Mouse (Mus musculus) stomach, embryonic 14.5 days (tissue): ENCODE data around the gene Nhlrc2. TPM values are rescaled to one million over a fixed set of nuclear protein-coding genes. Genes with fewer than 3 reads are reported as not detected.

ENCODE experiments used
- ATAC-seq: fragments of 200-750 bp; cut with Nextera tagmentation; 2 replicates; pipeline ENCODE4 v1.8.0; 2017; ENCODE audit warnings: low read depth, moderate TSS enrichment; ENCODE audit not compliant: insufficient number of reproducible peaks, insufficient read depth, low FRiP score
- H3K27ac ChIP-seq: fragments of 300-500 bp; sonication (generic); 2 replicates; pipeline ENCODE4 v1.5.1; 2014; ENCODE audit warnings: mild to moderate bottlenecking, low read length, moderate library complexity, mixed read lengths
- H3K27me3 ChIP-seq: fragments of 300-500 bp; sonication (generic); 2 replicates; pipeline ENCODE4 v1.6.1; 2014; ENCODE audit warnings: low read length, control low read depth, mixed read lengths; ENCODE audit not compliant: control insufficient read depth, insufficient read depth
- H3K36me3 ChIP-seq: fragments of 300-500 bp; sonication (generic); 2 replicates; pipeline ENCODE4 v1.6.1; 2014; ENCODE audit warnings: mild to moderate bottlenecking, control low read depth, low read length, moderate library complexity, mixed read lengths; ENCODE audit not compliant: control insufficient read depth, insufficient read depth
- H3K4me1 ChIP-seq: fragments of 300-500 bp; sonication (generic); 2 replicates; pipeline ENCODE4 v1.6.1; 2014; ENCODE audit warnings: low read length, control low read depth, mixed read lengths; ENCODE audit not compliant: control insufficient read depth, insufficient read depth
- H3K4me2 ChIP-seq: fragments of 300-500 bp; sonication (generic); replicated peaks from 2 replicates; pipeline ENCODE4 v1.6.1; 2014; ENCODE audit warnings: low read depth, low read length, control low read depth
- H3K4me3 ChIP-seq: fragments of 300-500 bp; sonication (generic); 2 replicates; pipeline ENCODE4 v1.5.1; 2014; ENCODE audit warnings: low read depth, low read length, control low read depth
- H3K9ac ChIP-seq: fragments of 300-500 bp; sonication (generic); replicated peaks from 2 replicates; pipeline ENCODE4 v1.6.1; 2014; ENCODE audit warnings: low read depth, mild to moderate bottlenecking, control low read depth, low read length, moderate library complexity, mixed read lengths
- H3K9me3 ChIP-seq: fragments of 300-500 bp; sonication (generic); 2 replicates; pipeline ENCODE4 v1.6.1; 2016; ENCODE audit warnings: low read depth, low read length, control low read depth; ENCODE audit not compliant: control insufficient read depth
- WGBS: fragments of 180-500 bp; shearing (Covaris S2); extraction: QIAGEN DNeasy Blood & Tissue Kit; methylation state at CpG from one replicate; pipeline ENCODE4 v1.1.7; 2014; 5-methylcytosine and 5-hydroxymethylcytosine counted together
- polyA plus RNA-seq: library from polyadenylated mRNA; unstranded; fragments of >200 nt; fragmentation: Nextera tagmentation; extraction: Ambion mirVana; gene quantifications from 2 replicates; pipeline ENCODE4 v1.2.1, GENCODE M21; 2014

Gene Nhlrc2
- polyA plus RNA-seq, 1 experiment from 2014 or later, result 20.9 TPM

- H3K27me3 ChIP-seq, result no peaks in the 10 kb centered on the region
- H3K4me3 ChIP-seq, result peak overlapping the region; percentile 70
- peak overlapping the region; percentile 98 for H3K27ac ChIP-seq
- ATAC-seq, result peak; percentile 47; the same call in 1 of the 2 replicates
- peaks cover 13% of the 10 kb centered on the region for H3K4me1 ChIP-seq
- peaks cover 17% of the 10 kb centered on the region for H3K36me3 ChIP-seq
- H3K9me3 ChIP-seq, result no peaks in the 10 kb centered on the region
- WGBS, result 18% methylated on average over 18 of the region's 18 CpGs
- H3K4me2 ChIP-seq, result peak overlapping the region; percentile 58
- peak overlapping the region; percentile 96 for H3K9ac ChIP-seq
Observed at GRCm38 (mm10) chr19:56549033-56549680, 1.1 kb downstream of the Nhlrc2 start.

- 97% methylated on average over 3 of the region's 3 CpGs for WGBS
- Histone ChIP-seq H3K9me3 (no peaks in the 10 kb centered on the region), H3K4me3 (no peak overlapping the region), H3K4me2 (no peak overlapping the region), H3K27ac (no peak overlapping the region), H3K27me3 (no peaks in the 10 kb centered on the region), H3K36me3 (peaks cover 23% of the 10 kb centered on the region), H3K4me1 (peaks cover 11% of the 10 kb centered on the region; the same call in 1 of the 2 replicates), H3K9ac (no peak overlapping the region)
- ATAC-seq, result no peak
Observed at GRCm38 (mm10) chr19:56553177-56553576, 5.1 kb downstream of the Nhlrc2 start.

GRCm38 (mm10) chr19:56555972-56556371 lies 7.9 kb downstream of the Nhlrc2 start:
- Histone ChIP-seq H3K4me2 (no peak overlapping the region), H3K9me3 (no peaks in the 10 kb centered on the region), H3K9ac (no peak overlapping the region), H3K36me3 (peaks cover 30% of the 10 kb centered on the region), H3K4me3 (no peak overlapping the region), H3K27me3 (no peaks in the 10 kb centered on the region), H3K4me1 (0 out of 2 replicates have a peak, but pooled peaks cover 6% of the 10 kb centered on the region), H3K27ac (no peak overlapping the region)
- no peak for ATAC-seq
- 86% methylated on average over 5 of the region's 5 CpGs for WGBS

GRCm38 (mm10) chr19:56562433-56563138 lies 14.5 kb downstream of the Nhlrc2 start:
- no peak overlapping the region for H3K4me2 ChIP-seq
- peaks cover 9% of the 10 kb centered on the region for H3K36me3 ChIP-seq
- no peak overlapping the region for H3K9ac ChIP-seq
- 86% methylated on average over 9 of the region's 9 CpGs for WGBS
- H3K4me3 ChIP-seq, result no peak overlapping the region
- peaks cover 6% of the 10 kb centered on the region; the same call in 1 of the 2 replicates for H3K4me1 ChIP-seq
- no peak for ATAC-seq
- H3K27me3 ChIP-seq, result no peaks in the 10 kb centered on the region
- H3K9me3 ChIP-seq, result no peaks in the 10 kb centered on the region
- no peak overlapping the region for H3K27ac ChIP-seq

GRCm38 (mm10) chr19:56563469-56563868 lies 15.4 kb downstream of the Nhlrc2 start:
- Histone ChIP-seq H3K36me3 (peaks cover 3% of the 10 kb centered on the region), H3K4me2 (no peak overlapping the region), H3K4me1 (peaks cover 2% of the 10 kb centered on the region; the same call in 1 of the 2 replicates), H3K27me3 (no peaks in the 10 kb centered on the region), H3K27ac (no peak overlapping the region), H3K4me3 (no peak overlapping the region), H3K9ac (no peak overlapping the region), H3K9me3 (no peaks in the 10 kb centered on the region)
- 77% methylated on average over 3 of the region's 3 CpGs for WGBS
- ATAC-seq, result no peak

GRCm38 (mm10) chr19:56565358-56565757 lies 17.3 kb downstream of the Nhlrc2 start:
- no peak overlapping the region for H3K4me3 ChIP-seq
- H3K4me1 ChIP-seq, result no peaks in the 10 kb centered on the region; the same call in 1 of the 2 replicates
- no peak overlapping the region for H3K9ac ChIP-seq
- H3K27me3 ChIP-seq, result no peaks in the 10 kb centered on the region
- WGBS, result 67% methylated on average over 6 of the region's 6 CpGs
- no peaks in the 10 kb centered on the region for H3K9me3 ChIP-seq
- H3K4me2 ChIP-seq, result no peak overlapping the region
- no peaks in the 10 kb centered on the region; the same call in 1 of the 2 replicates for H3K36me3 ChIP-seq
- ATAC-seq, result no peak
- H3K27ac ChIP-seq, result no peak overlapping the region

- no peak for ATAC-seq
- WGBS, result 78% methylated on average over 4 of the region's 4 CpGs
Observed at GRCm38 (mm10) chr19:56566041-56566440, 18.0 kb downstream of the Nhlrc2 start.

GRCm38 (mm10) chr19:56566940-56567339 lies 18.9 kb downstream of the Nhlrc2 start:
- ATAC-seq, result no peak
- WGBS, result 81% methylated on average over 6 of the region's 6 CpGs
- H3K27ac ChIP-seq, result no peak overlapping the region

More at GRCm38 (mm10) chr19:56566041-56566440, 18.0 kb downstream of the Nhlrc2 start:
- Histone ChIP-seq H3K4me2 (no peak overlapping the region), H3K9me3 (no peaks in the 10 kb centered on the region), H3K4me3 (no peak overlapping the region), H3K4me1 (no peaks in the 10 kb centered on the region; the same call in 1 of the 2 replicates), H3K27ac (no peak overlapping the region), H3K9ac (no peak overlapping the region), H3K36me3 (no peaks in the 10 kb centered on the region; the same call in 1 of the 2 replicates), H3K27me3 (no peaks in the 10 kb centered on the region)

More at GRCm38 (mm10) chr19:56566940-56567339, 18.9 kb downstream of the Nhlrc2 start:
- H3K9ac ChIP-seq, result no peak overlapping the region
- no peaks in the 10 kb centered on the region; the same call in 1 of the 2 replicates for H3K4me1 ChIP-seq
- H3K9me3 ChIP-seq, result no peaks in the 10 kb centered on the region
- H3K4me2 ChIP-seq, result no peak overlapping the region
- peaks cover 6% of the 10 kb centered on the region for H3K36me3 ChIP-seq
- H3K27me3 ChIP-seq, result no peaks in the 10 kb centered on the region
- H3K4me3 ChIP-seq, result no peak overlapping the region
